Mouse (Mus musculus): ENCODE measurements around the gene Vps16.

Gene Vps16

DNA sequence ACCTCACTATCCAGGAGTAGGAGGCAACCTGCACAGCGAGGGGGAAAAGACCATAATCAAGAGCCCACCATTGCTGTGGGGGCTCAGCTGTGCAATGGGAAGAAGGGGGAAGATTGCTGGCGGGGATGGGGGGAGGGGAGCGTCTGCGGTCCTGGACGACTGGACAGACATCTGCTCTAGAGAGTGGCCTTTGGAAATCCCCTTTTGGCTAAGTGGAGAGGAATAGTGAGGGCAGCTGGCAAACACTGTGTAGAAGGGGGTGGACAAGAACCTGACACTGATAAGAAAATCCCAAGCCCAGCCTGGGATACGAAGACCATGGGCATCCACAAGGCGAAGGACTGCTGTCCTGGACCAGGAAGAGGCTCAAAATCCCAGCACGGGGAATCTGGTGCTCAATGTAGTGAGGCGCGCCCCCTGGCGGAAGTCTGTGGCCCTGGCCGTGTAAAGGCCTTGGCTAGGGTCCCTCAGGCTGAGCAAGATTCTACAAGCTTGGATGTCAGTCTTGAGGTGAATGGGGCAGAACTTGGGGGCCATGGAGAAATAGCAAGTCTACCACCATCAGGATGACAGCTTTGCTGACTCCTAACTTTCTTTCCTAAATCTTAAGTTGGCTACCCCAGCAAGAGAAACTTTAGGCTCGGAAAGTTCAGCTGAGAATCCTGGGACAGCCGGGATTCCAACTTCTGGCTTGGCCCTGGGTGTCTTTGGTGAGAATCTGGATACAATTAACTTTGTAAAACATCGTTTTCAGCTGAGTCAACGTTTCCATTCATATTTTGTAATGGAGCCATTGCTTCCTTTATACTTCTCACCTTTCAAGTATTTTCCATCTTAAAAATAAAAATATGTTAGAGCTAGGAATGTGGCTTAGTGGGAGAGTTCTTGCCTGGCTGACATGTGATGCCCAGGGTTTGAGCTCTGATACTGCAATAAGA is 12.3 kb upstream of the Vps16 start:
- Histone ChIP-seq H3K9me3 (ENCODE audit: low read length) (no peaks in the 10 kb centered on the region), H3K27me3 (ENCODE audit: insufficient read depth, low read length) (peaks cover 3% of the 10 kb centered on the region; the same call in 1 of the 2 replicates), H3K4me3 (replicated peaks; ENCODE audit: low read length) (no peak overlapping the region), H3K36me3 (ENCODE audit: insufficient read depth, low read length) (no peaks in the 10 kb centered on the region), H3K4me1 (replicated peaks; ENCODE audit: low read depth, low read length) (peaks cover 17% of the 10 kb centered on the region)
- TF ChIP-seq CTCF (conservative IDR thresholded peaks at IDR 0.05; ENCODE audit: low read length) (peak; percentile 97), POU5F1 (IDR thresholded peaks at IDR 0.05; ENCODE audit: borderline replicate concordance, low read length) (no peak)

DNA sequence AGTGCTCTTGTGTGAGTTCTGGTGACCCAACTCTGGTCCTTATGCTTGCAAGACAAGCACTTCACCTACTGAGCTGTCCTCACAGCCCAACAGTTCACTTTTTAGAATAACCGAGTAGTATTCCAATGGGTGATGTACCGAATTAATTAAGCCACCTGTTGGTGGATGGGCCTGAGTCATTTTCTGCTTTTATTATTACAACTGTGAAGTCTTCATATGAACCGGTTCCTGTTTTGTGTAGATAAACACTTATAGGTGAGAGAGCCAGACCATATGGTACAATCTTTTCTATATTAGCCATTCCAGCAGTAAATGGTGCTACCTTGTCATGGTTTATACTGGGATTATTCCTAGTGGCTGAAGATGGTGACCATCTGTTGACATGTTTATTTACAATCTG is 11.4 kb upstream of the Vps16 start:
- no peak for TF ChIP-seq NANOG (IDR thresholded peaks at IDR 0.05; ENCODE audit: borderline replicate concordance, low read length)
- no peak for TF ChIP-seq POU5F1 (IDR thresholded peaks at IDR 0.05; ENCODE audit: borderline replicate concordance, low read length)
- TF ChIP-seq CTCF (conservative IDR thresholded peaks at IDR 0.05; ENCODE audit: low read length) = no peak
- Histone ChIP-seq H3K4me1 (replicated peaks; ENCODE audit: low read depth, low read length) (peaks cover 15% of the 10 kb centered on the region), H3K27me3 (ENCODE audit: insufficient read depth, low read length) (peaks cover 3% of the 10 kb centered on the region; the same call in 1 of the 2 replicates), H3K36me3 (ENCODE audit: insufficient read depth, low read length) (no peaks in the 10 kb centered on the region), H3K4me3 (replicated peaks; ENCODE audit: low read length) (no peak overlapping the region), H3K9me3 (ENCODE audit: low read length) (no peaks in the 10 kb centered on the region)

DNA sequence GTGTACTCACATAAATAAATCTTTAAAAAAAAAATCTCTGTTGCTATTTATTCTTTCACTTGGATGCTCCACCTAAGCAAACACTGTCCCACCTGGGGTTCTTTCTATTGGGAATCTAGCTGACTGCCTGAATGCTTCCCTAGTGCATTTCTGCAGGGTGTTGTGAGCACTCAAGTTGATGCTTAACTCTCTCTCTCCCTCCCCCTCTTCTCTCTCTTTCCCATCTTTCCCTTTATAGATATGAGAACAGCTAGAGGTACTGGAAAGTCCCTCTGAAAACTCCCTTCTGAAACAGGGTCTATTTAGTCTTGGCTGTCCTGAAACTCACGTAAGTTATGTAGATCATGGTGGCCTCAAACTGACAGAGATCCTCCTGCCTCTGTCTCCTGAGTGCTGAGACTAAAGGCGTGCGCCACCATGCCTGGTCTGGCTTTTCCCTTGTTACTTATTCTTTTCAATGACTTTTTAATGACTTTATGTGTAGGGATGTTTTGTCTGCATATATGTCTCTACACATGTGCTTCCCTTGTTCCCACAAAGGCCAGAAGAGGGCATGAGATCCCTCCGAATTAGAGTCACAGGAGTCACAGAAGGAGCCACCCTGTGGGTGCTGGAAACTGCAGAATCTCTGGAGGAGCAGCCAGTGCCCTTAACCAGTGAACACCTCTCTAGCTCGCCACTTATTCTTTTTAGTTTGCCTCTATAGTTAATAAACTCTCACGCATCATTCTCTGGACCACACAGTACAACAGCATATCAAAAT is 9.9 kb upstream of the Vps16 start:
- TF ChIP-seq POU5F1 (IDR thresholded peaks at IDR 0.05; ENCODE audit: borderline replicate concordance, low read length) = no peak
- TF ChIP-seq NANOG (IDR thresholded peaks at IDR 0.05; ENCODE audit: borderline replicate concordance, low read length) = no peak
- no peak for TF ChIP-seq CTCF (conservative IDR thresholded peaks at IDR 0.05; ENCODE audit: low read length)

DNA sequence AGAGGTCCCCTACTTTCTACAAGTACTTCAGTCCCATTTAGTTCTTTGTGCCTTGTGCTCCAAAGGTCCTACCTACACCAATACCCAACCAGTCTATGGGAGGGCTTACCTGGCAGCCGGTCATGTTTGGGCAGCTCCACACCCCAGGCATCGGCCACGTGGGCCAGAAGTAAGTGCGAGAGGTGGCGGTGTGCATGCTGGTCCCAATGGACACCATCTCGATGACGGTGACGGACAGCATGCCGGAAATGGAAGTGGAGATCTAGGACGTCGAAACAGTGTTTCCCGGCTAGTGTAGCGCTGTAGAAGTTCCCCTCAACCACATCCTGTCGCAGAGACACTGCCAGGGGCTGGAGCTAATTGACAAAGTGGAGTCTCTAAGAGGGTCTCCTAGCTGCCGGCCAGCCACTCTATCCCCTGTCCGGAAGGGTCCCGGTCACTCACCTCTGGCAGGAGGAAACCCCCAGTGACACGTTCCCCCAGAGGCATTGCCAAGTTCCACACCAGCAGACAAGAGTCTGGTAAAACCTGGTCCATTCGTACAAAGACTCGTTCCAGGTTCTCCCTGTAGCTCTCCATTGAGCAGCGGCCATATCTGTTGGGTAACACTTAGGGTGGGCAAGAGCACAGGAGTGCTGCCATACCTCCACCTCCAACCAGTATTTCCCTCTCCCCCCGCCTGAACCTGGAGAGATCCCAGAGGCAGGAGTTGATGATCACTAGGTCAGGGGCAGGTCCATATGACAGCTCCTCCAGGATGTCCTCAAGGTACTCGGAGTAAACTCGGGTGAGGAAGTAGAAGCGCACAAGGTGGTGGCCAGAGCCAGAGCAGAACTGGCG is 2.1 kb upstream of the Vps16 start:
- Histone ChIP-seq H3K9me3 (ENCODE audit: low read length) (no peaks in the 10 kb centered on the region), H3K4me1 (replicated peaks; ENCODE audit: low read depth, low read length) (peaks cover 30% of the 10 kb centered on the region), H3K27me3 (ENCODE audit: insufficient read depth, low read length) (peaks cover 14% of the 10 kb centered on the region), H3K4me3 (replicated peaks; ENCODE audit: low read length) (peak overlapping the region; percentile 39), H3K36me3 (ENCODE audit: insufficient read depth, low read length) (peaks cover 45% of the 10 kb centered on the region)
- no peak for TF ChIP-seq NANOG (IDR thresholded peaks at IDR 0.05; ENCODE audit: borderline replicate concordance, low read length)
- TF ChIP-seq CTCF (conservative IDR thresholded peaks at IDR 0.05; ENCODE audit: low read length) = no peak
- TF ChIP-seq POU5F1 (IDR thresholded peaks at IDR 0.05; ENCODE audit: borderline replicate concordance, low read length) = no peak

More for the DNA sequence above, 9.9 kb upstream of the Vps16 start:
- peaks cover 9% of the 10 kb centered on the region for H3K4me1 ChIP-seq (replicated peaks; ENCODE audit: low read depth, low read length)
- H3K36me3 ChIP-seq (ENCODE audit: insufficient read depth, low read length) = peaks cover 11% of the 10 kb centered on the region
- peaks cover 3% of the 10 kb centered on the region; the same call in 1 of the 2 replicates for H3K27me3 ChIP-seq (ENCODE audit: insufficient read depth, low read length)
- no peak overlapping the region for H3K4me3 ChIP-seq (replicated peaks; ENCODE audit: low read length)
- H3K9me3 ChIP-seq (ENCODE audit: low read length) = no peaks in the 10 kb centered on the region

DNA sequence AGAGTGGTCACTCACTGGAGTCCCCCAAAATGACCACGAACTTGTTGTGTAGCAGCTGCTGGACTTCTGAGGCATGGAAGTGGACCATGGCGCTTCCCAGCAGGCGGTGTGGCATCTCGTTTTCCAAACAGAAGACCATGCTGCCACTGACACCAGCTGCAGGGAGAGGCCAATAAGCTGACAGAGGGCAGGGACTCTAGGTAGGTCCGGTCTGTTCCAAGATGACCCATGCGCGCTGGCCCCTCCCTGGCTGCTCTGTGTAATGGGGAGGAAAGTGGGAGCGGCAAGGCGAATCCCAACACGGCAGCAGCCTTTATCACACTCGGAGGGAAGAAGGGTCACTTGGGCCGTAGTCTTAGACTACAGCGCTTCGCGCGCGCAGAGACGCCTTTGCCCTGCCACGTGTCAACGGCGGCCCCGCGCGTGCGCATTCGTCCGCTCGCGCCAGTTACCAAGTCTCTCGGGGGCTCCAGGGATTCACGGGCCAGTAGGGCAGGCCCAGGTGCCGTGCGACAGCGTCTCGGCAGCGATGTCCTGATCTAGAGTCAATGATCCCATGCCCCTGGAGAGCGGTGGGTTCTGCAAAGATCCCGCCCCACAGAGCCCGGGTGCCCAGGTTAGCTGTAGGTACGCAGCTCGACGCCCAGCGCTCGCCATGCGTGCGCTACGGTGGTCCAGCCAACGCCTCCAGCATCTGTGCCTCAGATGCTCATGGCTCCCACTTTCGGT is 578 bp upstream of the Vps16 start:
- Histone ChIP-seq H3K4me3 (replicated peaks; ENCODE audit: low read length) (peak overlapping the region; percentile 92), H3K4me1 (replicated peaks; ENCODE audit: low read depth, low read length) (peaks cover 39% of the 10 kb centered on the region), H3K36me3 (ENCODE audit: insufficient read depth, low read length) (peaks cover 49% of the 10 kb centered on the region), H3K9me3 (ENCODE audit: low read length) (no peaks in the 10 kb centered on the region), H3K27me3 (ENCODE audit: insufficient read depth, low read length) (peaks cover 14% of the 10 kb centered on the region)
- TF ChIP-seq POU5F1 (IDR thresholded peaks at IDR 0.05; ENCODE audit: borderline replicate concordance, low read length) (no peak), NANOG (IDR thresholded peaks at IDR 0.05; ENCODE audit: borderline replicate concordance, low read length) (no peak), CTCF (conservative IDR thresholded peaks at IDR 0.05; ENCODE audit: low read length) (no peak)

DNA sequence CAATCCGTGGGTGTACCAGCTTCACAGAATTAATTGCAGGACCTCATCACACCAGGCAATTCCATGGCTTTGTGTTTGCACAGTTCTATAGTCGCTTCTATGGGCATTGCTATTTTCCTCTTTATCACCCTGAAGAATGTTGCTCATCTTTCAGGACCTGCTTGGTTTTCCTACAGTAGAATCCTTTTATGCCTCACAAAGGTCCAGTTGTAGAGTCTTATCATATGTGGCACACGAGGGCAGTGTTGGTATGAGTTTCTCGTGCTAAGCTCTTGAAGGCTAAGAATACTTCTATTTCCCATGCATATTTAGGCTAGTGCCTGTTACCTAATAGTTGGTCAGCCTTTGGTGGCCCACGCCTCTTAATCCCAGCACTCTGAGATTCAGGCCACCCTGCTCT is 973 bp downstream of the Vps16 start:
- TF ChIP-seq CTCF (conservative IDR thresholded peaks at IDR 0.05; ENCODE audit: low read length) = no peak

DNA sequence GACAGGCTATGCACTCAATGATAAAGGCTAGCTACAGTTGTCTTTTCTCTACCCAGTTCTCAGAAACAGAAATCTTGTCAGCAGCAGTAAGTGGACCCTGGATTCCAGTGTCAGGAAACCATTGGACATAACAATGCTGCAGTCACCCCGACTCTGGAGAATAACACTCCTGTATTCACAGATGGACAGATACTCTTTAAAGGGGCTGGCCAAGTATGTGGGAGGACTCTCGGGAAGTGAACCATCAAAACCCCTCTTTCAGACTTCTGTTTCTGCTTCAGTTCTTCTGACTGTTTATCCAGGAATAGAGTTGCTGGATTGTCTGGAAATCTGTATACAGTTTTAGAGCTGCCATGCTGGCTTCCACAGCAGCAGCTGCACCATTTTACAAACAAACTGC is 5.7 kb downstream of the Vps16 start:
- no peaks in the 10 kb centered on the region for H3K9me3 ChIP-seq (ENCODE audit: low read length)
- peaks cover 17% of the 10 kb centered on the region for H3K4me1 ChIP-seq (replicated peaks; ENCODE audit: low read depth, low read length)
- TF ChIP-seq CTCF (conservative IDR thresholded peaks at IDR 0.05; ENCODE audit: low read length) (no peak), POU5F1 (IDR thresholded peaks at IDR 0.05; ENCODE audit: borderline replicate concordance, low read length) (no peak), NANOG (IDR thresholded peaks at IDR 0.05; ENCODE audit: borderline replicate concordance, low read length) (no peak)
- H3K36me3 ChIP-seq (ENCODE audit: insufficient read depth, low read length) = peaks cover 53% of the 10 kb centered on the region
- H3K27me3 ChIP-seq (ENCODE audit: insufficient read depth, low read length) = no peaks in the 10 kb centered on the region
- no peak overlapping the region for H3K4me3 ChIP-seq (replicated peaks; ENCODE audit: low read length)

More for the DNA sequence above, 973 bp downstream of the Vps16 start:
- peak overlapping the region; percentile 92 for H3K4me3 ChIP-seq (replicated peaks; ENCODE audit: low read length)
- H3K36me3 ChIP-seq (ENCODE audit: insufficient read depth, low read length) = peaks cover 39% of the 10 kb centered on the region
- H3K27me3 ChIP-seq (ENCODE audit: insufficient read depth, low read length) = peaks cover 14% of the 10 kb centered on the region
- H3K4me1 ChIP-seq (replicated peaks; ENCODE audit: low read depth, low read length) = peaks cover 39% of the 10 kb centered on the region
- H3K9me3 ChIP-seq (ENCODE audit: low read length) = no peaks in the 10 kb centered on the region

Data from E14TG2a.4 (cell line).